Mouse (Mus musculus) kidney, embryonic 15.5 days (tissue): ENCODE measurements around the gene Slamf9. TPM values are rescaled to one million over a fixed set of nuclear protein-coding genes. Genes with fewer than 3 reads are reported as not detected.

Experiments used
- ATAC-seq: fragments of 200-750 bp; cut with Nextera tagmentation; replicated peaks from 2 replicates; pipeline ENCODE4 v1.8.0; 2017; ENCODE audit warnings: moderate TSS enrichment; ENCODE audit not compliant: low FRiP score
- H3K27ac ChIP-seq: fragments of 300-500 bp; sonication (generic); 2 replicates; pipeline ENCODE4 v1.5.1; 2015; ENCODE audit warnings: mild to moderate bottlenecking, inconsistent platforms
- H3K27me3 ChIP-seq: fragments of 300-500 bp; sonication (generic); 2 replicates; pipeline ENCODE4 v1.6.1; 2015; ENCODE audit warnings: inconsistent platforms
- H3K36me3 ChIP-seq: fragments of 300-500 bp; sonication (generic); 2 replicates; pipeline ENCODE4 v1.6.1; 2015; ENCODE audit warnings: inconsistent platforms
- H3K4me1 ChIP-seq: fragments of 300-500 bp; sonication (generic); 2 replicates; pipeline ENCODE4 v1.6.1; 2015; ENCODE audit warnings: inconsistent platforms
- H3K4me2 ChIP-seq: fragments of 300-500 bp; sonication (generic); 2 replicates; pipeline ENCODE4 v1.6.1; 2015; ENCODE audit warnings: moderate library complexity, mild to moderate bottlenecking, inconsistent platforms
- H3K4me3 ChIP-seq: fragments of 300-500 bp; sonication (generic); replicated peaks from 2 replicates; pipeline ENCODE4 v1.5.1; 2015; ENCODE audit warnings: mild to moderate bottlenecking, inconsistent platforms
- H3K9ac ChIP-seq: fragments of 300-500 bp; sonication (generic); 2 replicates; pipeline ENCODE4 v1.6.1; 2015; ENCODE audit warnings: mild to moderate bottlenecking, inconsistent platforms
- H3K9me3 ChIP-seq: fragments of 300-500 bp; sonication (generic); replicated peaks from 2 replicates; pipeline ENCODE4 v1.6.1; 2016; ENCODE audit warnings: inconsistent platforms
- WGBS: fragments of 180-500 bp; shearing (Covaris S2); methylation state at CpG from one replicate; pipeline ENCODE4 v1.1.7; 2015; ENCODE audit warnings: mixed read lengths; 5-methylcytosine and 5-hydroxymethylcytosine counted together
- polyA plus RNA-seq: library from polyadenylated mRNA; unstranded; fragments of >200 nt; fragmentation: Nextera tagmentation; extraction: Ambion mirVana; gene quantifications from 2 replicates; pipeline ENCODE4 v1.2.1, GENCODE M21; 2015

Slamf9 gene
- polyA plus RNA-seq, result 0.73 and 1.1 TPM in 2 replicates

- Histone ChIP-seq H3K9ac (no peak within 1 kb of the TSS), H3K27me3 (no peaks in the 10 kb centered on the region), H3K4me2 (no peak within 1 kb of the TSS), H3K9me3 (no peaks in the 10 kb centered on the region), H3K4me1 (0 out of 2 replicates have a peak, but pooled peaks cover 6% of the 10 kb centered on the region), H3K27ac (no peak within 1 kb of the TSS), H3K36me3 (no peaks in the 10 kb centered on the region), H3K4me3 (no peak within 1 kb of the TSS)
- 58% methylated on average over 7 of the region's 7 CpGs for WGBS
- no peak for ATAC-seq
Measured at GRCm38 (mm10) chr1:172475054-172475741, at the start of gene Slamf9. Slamf9 (plus strand) TSS chr1:172475358.

DNA sequence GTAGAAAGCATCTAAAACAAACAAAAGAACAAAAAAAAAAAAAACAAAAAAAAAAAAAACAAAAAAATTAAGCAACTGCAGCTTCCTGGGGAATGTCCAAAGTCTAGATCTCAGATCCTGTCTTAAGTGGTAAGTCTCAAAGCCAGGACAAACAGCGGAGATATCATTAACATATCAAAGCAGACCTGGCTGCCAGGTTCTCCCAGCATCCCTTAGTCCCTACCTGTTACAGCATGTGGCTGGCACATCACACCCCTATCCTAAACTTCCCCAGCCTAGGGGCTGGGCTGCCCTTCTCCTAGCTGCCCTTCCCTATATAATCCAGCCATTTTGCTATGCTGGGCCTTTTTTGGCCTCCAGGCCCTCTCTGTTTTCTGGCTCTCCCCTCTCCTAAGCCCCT is 48.7 kb upstream of the Slamf9 start:
- no peak for ATAC-seq
- Histone ChIP-seq H3K4me1 (peaks cover 11% of the 10 kb centered on the region), H3K4me3 (no peak overlapping the region), H3K36me3 (no peaks in the 10 kb centered on the region), H3K4me2 (no peak overlapping the region), H3K9me3 (no peaks in the 10 kb centered on the region), H3K27me3 (no peaks in the 10 kb centered on the region), H3K9ac (no peak overlapping the region), H3K27ac (no peak overlapping the region)
- 76% methylated on average over 1 of the region's 1 CpGs for WGBS

DNA sequence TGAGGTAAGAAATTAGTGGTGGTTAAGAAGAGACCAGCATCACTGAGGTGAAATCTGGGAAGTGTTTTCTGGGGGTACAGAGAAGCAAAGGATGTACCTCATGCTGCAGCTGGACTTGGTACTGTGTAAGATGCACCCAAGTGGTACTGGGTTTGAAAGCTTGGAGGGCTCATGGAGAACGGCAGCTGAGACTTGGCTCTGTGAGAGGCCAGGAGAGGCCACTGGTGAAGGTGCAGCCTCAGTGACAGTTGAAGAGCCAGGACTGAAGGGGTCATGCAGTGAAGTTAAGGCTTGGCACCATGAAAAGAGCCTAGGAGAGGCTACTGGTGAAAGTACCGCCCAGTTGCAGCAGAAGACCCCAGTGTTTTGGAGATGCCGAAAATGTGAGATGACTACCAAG is 47.3 kb upstream of the Slamf9 start:
- Histone ChIP-seq H3K27ac (no peak overlapping the region), H3K9me3 (no peaks in the 10 kb centered on the region), H3K27me3 (no peaks in the 10 kb centered on the region), H3K9ac (no peak overlapping the region), H3K4me1 (peaks cover 26% of the 10 kb centered on the region), H3K36me3 (no peaks in the 10 kb centered on the region), H3K4me2 (no peak overlapping the region), H3K4me3 (no peak overlapping the region)
- ATAC-seq, result no peak
- WGBS, result 83% methylated on average over 3 of the region's 3 CpGs

DNA sequence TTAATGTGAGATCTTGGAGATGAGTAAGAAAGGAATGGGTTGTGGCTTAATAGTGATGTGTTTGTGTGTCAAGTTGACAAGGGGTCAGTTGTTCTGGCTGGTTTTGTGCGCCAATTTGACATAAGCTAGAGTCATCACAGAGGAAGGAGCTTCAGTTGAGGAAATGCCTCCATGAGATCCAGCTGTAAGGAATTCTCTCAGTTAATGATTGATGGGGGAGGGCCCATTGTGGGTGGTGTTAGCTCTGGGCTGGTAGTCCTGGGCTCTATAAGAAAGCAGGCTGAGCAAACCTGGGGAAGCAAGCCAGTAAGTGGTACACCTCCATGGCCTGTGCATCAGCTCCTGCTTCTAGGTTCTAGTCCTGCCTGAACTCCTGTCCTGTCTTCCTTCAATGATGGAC is 46.5 kb upstream of the Slamf9 start:
- no peak overlapping the region for H3K27ac ChIP-seq
- H3K4me3 ChIP-seq, result no peak overlapping the region
- H3K9ac ChIP-seq, result no peak overlapping the region
- no peaks in the 10 kb centered on the region for H3K36me3 ChIP-seq
- WGBS, result 84% methylated on average over 1 of the region's 1 CpGs
- H3K4me1 ChIP-seq, result peaks cover 33% of the 10 kb centered on the region
- no peak for ATAC-seq
- H3K4me2 ChIP-seq, result no peak overlapping the region
- H3K9me3 ChIP-seq, result no peaks in the 10 kb centered on the region
- H3K27me3 ChIP-seq, result no peaks in the 10 kb centered on the region

- no peak for ATAC-seq
- WGBS, result 53% methylated on average over 9 of the region's 9 CpGs
- Histone ChIP-seq H3K9me3 (no peaks in the 10 kb centered on the region), H3K9ac (no peak overlapping the region), H3K27me3 (no peaks in the 10 kb centered on the region), H3K36me3 (no peaks in the 10 kb centered on the region), H3K27ac (peak overlapping the region; percentile 34; the same call in 1 of the 2 replicates), H3K4me2 (no peak overlapping the region), H3K4me1 (peaks cover 35% of the 10 kb centered on the region), H3K4me3 (no peak overlapping the region)
Measured at GRCm38 (mm10) chr1:172430731-172431220, 44.4 kb upstream of the Slamf9 start.

DNA sequence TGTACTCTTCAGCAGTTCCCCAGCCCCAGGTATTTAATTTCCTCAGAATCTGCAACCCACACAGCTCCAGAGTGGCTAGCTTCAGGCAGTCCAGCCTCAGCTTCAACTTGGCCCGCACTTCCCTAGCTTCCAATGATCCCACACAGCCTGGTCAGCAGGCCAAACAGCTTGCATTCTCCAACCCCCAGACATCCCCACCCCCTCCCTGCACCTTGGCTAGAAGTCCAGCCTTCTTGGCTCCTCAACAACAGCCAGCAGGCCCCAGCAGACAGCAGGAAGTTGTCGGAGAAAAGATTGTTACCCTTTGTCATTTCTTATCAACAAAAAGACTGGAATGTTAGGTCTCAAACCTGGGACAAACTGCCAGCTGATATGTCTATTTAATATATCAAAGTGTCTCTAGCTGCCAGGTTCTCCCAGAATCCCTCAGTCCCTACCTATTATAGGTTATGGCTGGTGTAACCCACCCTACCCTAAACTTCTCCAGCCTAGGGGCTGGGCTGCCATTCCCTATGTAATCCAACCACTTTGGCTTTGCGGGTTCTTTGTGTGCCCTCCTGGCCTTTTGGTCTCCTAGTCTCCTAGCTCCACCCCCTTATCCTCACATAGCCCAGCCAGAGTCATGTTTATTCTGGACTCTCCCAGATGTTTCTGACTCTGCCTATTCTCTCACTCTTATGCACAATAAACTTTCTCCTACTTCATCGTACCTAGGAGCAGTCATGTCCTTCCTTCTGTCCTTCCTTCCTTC is 43.1 kb upstream of the Slamf9 start:
- 16% methylated on average over 4 of the region's 4 CpGs for WGBS
- Histone ChIP-seq H3K4me2 (0 out of 2 replicates have a peak overlapping the region, but pooled peaks have one; percentile 15), H3K27ac (peak overlapping the region; percentile 85), H3K4me3 (no peak overlapping the region), H3K4me1 (peaks cover 42% of the 10 kb centered on the region), H3K36me3 (no peaks in the 10 kb centered on the region), H3K9me3 (no peaks in the 10 kb centered on the region), H3K9ac (no peak overlapping the region), H3K27me3 (no peaks in the 10 kb centered on the region)
- peak; percentile 71 for ATAC-seq

DNA sequence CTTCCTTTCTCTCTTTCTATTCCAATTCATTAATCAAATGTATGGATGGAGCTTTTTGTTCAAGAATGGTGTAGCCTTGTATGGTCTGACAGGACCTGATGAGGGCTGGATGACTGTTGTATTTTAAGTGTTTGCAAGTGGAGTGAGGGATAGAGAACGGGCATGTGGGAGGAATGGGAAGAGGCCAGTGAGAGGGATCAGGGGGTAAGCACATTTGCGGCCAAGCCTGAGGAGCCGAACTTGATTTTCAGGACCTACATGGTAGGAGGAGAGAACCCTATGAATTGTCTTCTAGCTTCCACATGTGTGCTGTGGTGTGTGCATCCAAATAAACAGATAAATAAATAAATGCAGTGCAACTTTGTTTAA is 42.6 kb upstream of the Slamf9 start:
- peaks cover 47% of the 10 kb centered on the region for H3K4me1 ChIP-seq
- H3K9me3 ChIP-seq, result no peaks in the 10 kb centered on the region
- H3K27me3 ChIP-seq, result no peaks in the 10 kb centered on the region
- H3K4me2 ChIP-seq, result 0 out of 2 replicates have a peak overlapping the region, but pooled peaks have one; percentile 15
- no peak for ATAC-seq
- WGBS, result 42% methylated on average over 3 of the region's 3 CpGs
- no peak overlapping the region for H3K4me3 ChIP-seq
- no peaks in the 10 kb centered on the region for H3K36me3 ChIP-seq
- peak overlapping the region; percentile 85 for H3K27ac ChIP-seq
- H3K9ac ChIP-seq, result no peak overlapping the region

DNA sequence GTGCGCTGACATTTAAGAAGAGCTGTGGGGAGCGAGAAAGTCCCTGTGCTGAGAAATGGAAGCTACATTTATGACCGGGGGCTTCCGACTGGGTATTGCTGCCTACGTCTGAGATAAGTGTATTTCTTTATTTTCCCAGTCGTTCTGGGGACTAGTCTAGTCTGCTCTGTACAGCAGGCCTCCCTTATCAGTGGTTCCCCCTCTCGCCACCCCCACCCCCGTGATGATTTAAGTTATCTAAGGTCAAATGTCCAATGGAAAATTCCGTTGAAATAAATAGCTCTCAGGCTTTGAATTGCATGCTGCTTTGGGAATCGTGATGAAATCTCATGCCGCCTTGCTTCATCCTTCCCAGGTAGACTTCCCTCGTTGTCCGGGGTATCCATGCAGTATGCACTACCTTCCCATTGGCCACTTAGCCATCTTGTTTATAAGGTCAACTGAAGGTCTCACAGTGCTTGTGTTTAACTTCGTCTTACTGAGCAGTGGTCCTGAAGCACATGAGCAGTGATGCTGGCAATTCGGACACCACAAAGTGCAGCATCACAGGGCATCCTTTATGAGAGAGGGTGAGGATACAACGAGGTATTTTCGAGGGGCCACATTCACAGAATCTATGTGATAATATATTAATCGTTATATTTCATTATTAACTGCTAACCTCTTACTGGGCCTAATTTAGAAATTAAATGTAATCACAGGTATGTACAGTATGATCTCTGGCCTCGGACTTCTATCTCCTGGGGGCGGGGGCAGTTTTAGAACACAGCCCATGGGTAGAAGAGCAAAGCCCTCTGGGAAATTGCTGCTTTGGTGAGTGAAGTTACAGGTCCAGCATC is 41.9 kb upstream of the Slamf9 start:
- H3K9ac ChIP-seq, result no peak overlapping the region
- 0 out of 2 replicates have a peak overlapping the region, but pooled peaks have one; percentile 9 for H3K4me2 ChIP-seq
- H3K36me3 ChIP-seq, result no peaks in the 10 kb centered on the region
- H3K4me3 ChIP-seq, result no peak overlapping the region
- 58% methylated on average over 20 of the region's 20 CpGs for WGBS
- H3K9me3 ChIP-seq, result no peaks in the 10 kb centered on the region
- H3K27me3 ChIP-seq, result no peaks in the 10 kb centered on the region
- peaks cover 47% of the 10 kb centered on the region for H3K4me1 ChIP-seq
- H3K27ac ChIP-seq, result peak overlapping the region; percentile 85
- ATAC-seq, result no peak

GRCm38 (mm10) chr1:172433851-172434165 is 41.4 kb upstream of the Slamf9 start:
- H3K27ac ChIP-seq, result peak overlapping the region; percentile 85; the same call in 1 of the 2 replicates

GRCm38 (mm10) chr1:172436785-172437184 is 38.4 kb upstream of the Slamf9 start:
- ATAC-seq, result peak; percentile 88
- H3K27me3 ChIP-seq, result no peaks in the 10 kb centered on the region
- H3K27ac ChIP-seq, result no peak overlapping the region; the same call in 1 of the 2 replicates
- H3K4me3 ChIP-seq, result no peak overlapping the region
- H3K4me1 ChIP-seq, result peaks cover 32% of the 10 kb centered on the region
- WGBS, result 21% methylated on average over 6 of the region's 6 CpGs
- no peak overlapping the region for H3K4me2 ChIP-seq
- no peaks in the 10 kb centered on the region for H3K9me3 ChIP-seq
- H3K9ac ChIP-seq, result no peak overlapping the region
- no peaks in the 10 kb centered on the region for H3K36me3 ChIP-seq

More at GRCm38 (mm10) chr1:172433851-172434165, 41.4 kb upstream of the Slamf9 start:
- H3K27me3 ChIP-seq, result no peaks in the 10 kb centered on the region
- 77% methylated on average over 4 of the region's 4 CpGs for WGBS
- no peak overlapping the region for H3K9ac ChIP-seq
- no peaks in the 10 kb centered on the region for H3K9me3 ChIP-seq
- no peak overlapping the region for H3K4me3 ChIP-seq
- no peak overlapping the region for H3K4me2 ChIP-seq
- no peaks in the 10 kb centered on the region for H3K36me3 ChIP-seq
- H3K4me1 ChIP-seq, result peaks cover 44% of the 10 kb centered on the region
- ATAC-seq, result no peak

- no peaks in the 10 kb centered on the region for H3K27me3 ChIP-seq
- no peak overlapping the region for H3K4me3 ChIP-seq
- 76% methylated on average over 2 of the region's 2 CpGs for WGBS
- peaks cover 14% of the 10 kb centered on the region for H3K4me1 ChIP-seq
- H3K9ac ChIP-seq, result no peak overlapping the region
- no peak overlapping the region for H3K27ac ChIP-seq
- ATAC-seq, result no peak
- no peaks in the 10 kb centered on the region for H3K36me3 ChIP-seq
- no peak overlapping the region for H3K4me2 ChIP-seq
- no peaks in the 10 kb centered on the region for H3K9me3 ChIP-seq
Measured at GRCm38 (mm10) chr1:172438621-172439020, 36.5 kb upstream of the Slamf9 start.
